Mouse (Mus musculus): Measurements from ENCODE around the gene Pip4k2b. TPM values are rescaled to one million over a fixed set of nuclear protein-coding genes. Genes with fewer than 3 reads are reported as not detected.
A peak's percentile ranks its signal among the peaks of the same experiment; 100 is the strongest.
"Not testable (repeated sequence)": the region's sequence is repeated elsewhere in the genome, so short reads cannot be mapped to it uniquely, and the experiment has no call there.

Gene Pip4k2b
- polyA plus RNA-seq, 1 experiment from 2014 or later = 3.2 TPM

- WGBS = 12% methylated on average over 13 of the region's 13 CpGs
- Histone ChIP-seq H3K36me3 (peaks cover 39% of the 10 kb centered on the region), H3K4me2 (replicated peaks) (peak overlapping the region; percentile 77), H3K9ac (no peak overlapping the region), H3K27me3 (replicated peaks) (no peaks in the 10 kb centered on the region), H3K27ac (no peak overlapping the region), H3K4me3 (peak overlapping the region; percentile 82), H3K9me3 (no peaks in the 10 kb centered on the region), H3K4me1 (peaks cover 17% of the 10 kb centered on the region)
- ATAC-seq (ENCODE audit: low FRiP score, low read depth) = peak; percentile 16; the same call in 1 of the 2 replicates
Measured at GRCm38 (mm10) chr11:97745331-97745721, 822 bp upstream of the Pip4k2b start.

- ATAC-seq (ENCODE audit: low FRiP score, low read depth) = peak; percentile 96
- Histone ChIP-seq H3K4me1 (peaks cover 17% of the 10 kb centered on the region), H3K36me3 (peaks cover 34% of the 10 kb centered on the region), H3K9ac (peak overlapping the region; percentile 83), H3K27ac (peak overlapping the region; percentile 83), H3K27me3 (replicated peaks) (no peaks in the 10 kb centered on the region), H3K9me3 (no peaks in the 10 kb centered on the region), H3K4me2 (replicated peaks) (peak overlapping the region; percentile 77), H3K4me3 (peak overlapping the region; percentile 82)
- whole genome bisulfite sequencing = 1% methylated on average over 42 of the region's 57 CpGs
Measured at GRCm38 (mm10) chr11:97744718-97745330, 320 bp upstream of the Pip4k2b start.

DNA sequence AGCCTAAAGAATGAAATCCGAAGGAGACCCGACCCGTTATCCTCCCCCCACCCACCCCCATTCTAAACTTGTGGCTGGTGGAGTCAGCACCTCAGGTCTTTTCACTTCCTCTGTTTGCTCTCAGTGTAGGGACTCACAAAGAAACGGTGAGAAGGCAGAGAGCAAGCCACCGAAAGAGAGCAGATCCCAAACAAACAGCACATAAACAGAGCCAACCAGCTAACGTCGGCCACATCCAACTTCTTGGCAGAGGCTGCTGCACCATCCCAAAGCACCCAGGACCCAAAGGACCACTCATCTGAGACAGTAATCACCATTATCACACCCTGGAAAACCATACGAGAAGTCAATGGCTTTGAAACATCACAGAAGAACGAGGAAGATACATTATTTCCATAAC, 1.1 kb downstream of the Pip4k2b start:
- ATAC-seq (ENCODE audit: low FRiP score, low read depth) = no peak
- Histone ChIP-seq H3K4me3 (peak overlapping the region; percentile 82), H3K4me2 (replicated peaks) (peak overlapping the region; percentile 77), H3K4me1 (peaks cover 17% of the 10 kb centered on the region), H3K27ac (no peak overlapping the region), H3K9me3 (no peaks in the 10 kb centered on the region), H3K36me3 (peaks cover 23% of the 10 kb centered on the region), H3K27me3 (replicated peaks) (no peaks in the 10 kb centered on the region), H3K9ac (peak overlapping the region; percentile 83)
- WGBS = 48% methylated on average over 9 of the region's 9 CpGs

- no peak overlapping the region for H3K27ac ChIP-seq
- ATAC-seq (ENCODE audit: low FRiP score, low read depth) = no peak
- peaks cover 17% of the 10 kb centered on the region for H3K4me1 ChIP-seq
- no peak overlapping the region for H3K9ac ChIP-seq
- H3K27me3 ChIP-seq (replicated peaks) = no peaks in the 10 kb centered on the region
- no peak overlapping the region for H3K4me3 ChIP-seq
- no peaks in the 10 kb centered on the region for H3K9me3 ChIP-seq
- H3K4me2 ChIP-seq (replicated peaks) = peak overlapping the region; percentile 77
- peaks cover 14% of the 10 kb centered on the region for H3K36me3 ChIP-seq
- 87% methylated on average over 9 of the region's 9 CpGs for WGBS
Measured at GRCm38 (mm10) chr11:97742591-97742990, 1.9 kb downstream of the Pip4k2b start.

GRCm38 (mm10) chr11:97742157-97742556, 2.3 kb downstream of the Pip4k2b start:
- no peak for ATAC-seq (ENCODE audit: low FRiP score, low read depth)
- peak overlapping the region; percentile 77; the same call in 1 of the 2 replicates for H3K4me2 ChIP-seq (replicated peaks)
- peaks cover 11% of the 10 kb centered on the region for H3K36me3 ChIP-seq
- no peak overlapping the region for H3K4me3 ChIP-seq
- 90% methylated on average over 5 of the region's 5 CpGs for WGBS
- H3K4me1 ChIP-seq = peaks cover 17% of the 10 kb centered on the region
- no peaks in the 10 kb centered on the region for H3K9me3 ChIP-seq
- no peak overlapping the region for H3K9ac ChIP-seq
- H3K27ac ChIP-seq = no peak overlapping the region
- no peaks in the 10 kb centered on the region for H3K27me3 ChIP-seq (replicated peaks)

DNA sequence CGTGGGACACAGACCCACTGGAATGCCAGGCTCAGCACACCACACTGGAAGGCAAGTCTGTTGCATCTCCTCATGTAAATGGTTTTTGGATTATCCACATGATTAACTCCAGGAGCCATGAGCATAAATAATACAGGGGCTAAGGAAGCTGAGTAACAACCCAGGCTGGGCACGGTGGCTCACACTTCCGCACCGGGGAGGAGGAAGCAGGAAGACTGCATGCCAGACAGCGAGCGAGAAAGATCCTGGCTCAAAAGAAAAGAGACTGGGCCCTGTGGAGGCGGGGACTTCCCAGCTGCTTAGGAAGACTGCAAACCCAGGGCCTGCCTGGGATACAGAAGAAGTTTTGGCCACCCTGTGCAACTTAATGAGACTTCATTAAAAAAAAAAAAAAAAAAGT, 4.3 kb downstream of the Pip4k2b start:
- no peak overlapping the region for H3K4me2 ChIP-seq (replicated peaks)
- no peak overlapping the region for H3K27ac ChIP-seq
- H3K4me1 ChIP-seq = peaks cover 17% of the 10 kb centered on the region
- H3K4me3 ChIP-seq = no peak overlapping the region
- H3K36me3 ChIP-seq = no peaks in the 10 kb centered on the region
- H3K9me3 ChIP-seq = no peaks in the 10 kb centered on the region
- no peaks in the 10 kb centered on the region for H3K27me3 ChIP-seq (replicated peaks)
- H3K9ac ChIP-seq = no peak overlapping the region
- ATAC-seq (ENCODE audit: low FRiP score, low read depth) = no peak
- WGBS = 56% methylated on average over 7 of the region's 7 CpGs

DNA sequence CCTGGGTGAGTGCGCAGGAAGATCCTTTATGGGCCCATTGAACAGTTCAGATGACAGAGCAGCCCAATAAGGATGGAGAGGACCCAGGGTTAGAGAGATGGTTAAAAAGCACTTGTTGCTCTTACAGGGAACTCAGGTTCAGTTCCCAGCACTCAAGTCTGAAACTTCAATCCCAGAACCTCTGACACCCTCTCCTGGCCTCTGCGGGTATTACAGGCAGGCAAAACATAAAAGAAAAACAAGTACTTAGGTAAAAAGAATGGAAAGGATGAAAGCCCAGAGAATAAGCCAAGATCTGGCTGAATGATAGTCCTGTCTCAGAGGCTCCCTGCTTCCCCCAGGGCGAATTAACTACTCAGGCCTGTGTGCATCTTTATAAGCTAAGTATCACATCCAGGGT, 5.3 kb downstream of the Pip4k2b start:
- Histone ChIP-seq H3K27ac (no peak overlapping the region), H3K9ac (no peak overlapping the region), H3K4me3 (no peak overlapping the region), H3K27me3 (replicated peaks) (no peaks in the 10 kb centered on the region), H3K4me2 (replicated peaks) (no peak overlapping the region), H3K4me1 (peaks cover 17% of the 10 kb centered on the region), H3K36me3 (no peaks in the 10 kb centered on the region), H3K9me3 (no peaks in the 10 kb centered on the region)
- 84% methylated on average over 3 of the region's 3 CpGs for WGBS
- no peak for ATAC-seq (ENCODE audit: low FRiP score, low read depth)

DNA sequence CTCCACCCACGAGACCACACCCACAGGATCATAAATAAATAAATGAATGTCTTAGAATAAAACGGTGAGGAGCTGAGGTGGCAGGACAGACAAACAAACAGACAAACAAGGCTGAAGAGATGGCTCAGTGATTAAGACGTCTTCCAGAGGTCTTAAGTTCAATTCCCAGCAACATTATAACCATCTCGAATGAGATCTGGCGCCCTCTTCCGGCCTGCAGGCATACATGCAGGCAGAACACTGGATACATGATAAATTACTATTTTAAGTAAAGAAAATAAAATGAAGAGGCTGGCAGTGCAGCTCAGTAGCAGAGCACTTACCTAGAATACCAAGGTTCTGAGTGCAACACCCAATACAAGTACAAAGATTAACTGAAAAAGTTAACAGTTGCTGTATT, 5.8 kb downstream of the Pip4k2b start:
- no peak for ATAC-seq (ENCODE audit: low FRiP score, low read depth)
- 64% methylated on average over 6 of the region's 6 CpGs for WGBS
- H3K9ac ChIP-seq = no peak overlapping the region
- no peaks in the 10 kb centered on the region for H3K36me3 ChIP-seq
- no peaks in the 10 kb centered on the region for H3K27me3 ChIP-seq (replicated peaks)
- H3K9me3 ChIP-seq = no peaks in the 10 kb centered on the region
- H3K4me2 ChIP-seq (replicated peaks) = no peak overlapping the region
- no peak overlapping the region for H3K27ac ChIP-seq
- peaks cover 17% of the 10 kb centered on the region for H3K4me1 ChIP-seq
- no peak overlapping the region for H3K4me3 ChIP-seq

GRCm38 (mm10) chr11:97737600-97737999, 6.9 kb downstream of the Pip4k2b start:
- H3K4me2 ChIP-seq (replicated peaks) = no peak overlapping the region
- H3K36me3 ChIP-seq = no peaks in the 10 kb centered on the region; the same call in 1 of the 2 replicates
- no peak for ATAC-seq (ENCODE audit: low FRiP score, low read depth)
- no peaks in the 10 kb centered on the region for H3K9me3 ChIP-seq
- H3K4me3 ChIP-seq = no peak overlapping the region
- H3K9ac ChIP-seq = no peak overlapping the region
- 87% methylated on average over 4 of the region's 4 CpGs for WGBS
- H3K27me3 ChIP-seq (replicated peaks) = no peaks in the 10 kb centered on the region
- no peak overlapping the region for H3K27ac ChIP-seq
- peaks cover 6% of the 10 kb centered on the region for H3K4me1 ChIP-seq

- 91% methylated on average over 5 of the region's 5 CpGs for WGBS
- Histone ChIP-seq H3K9ac (no peak overlapping the region), H3K4me3 (no peak overlapping the region), H3K4me1 (no peaks in the 10 kb centered on the region), H3K27me3 (replicated peaks) (no peaks in the 10 kb centered on the region), H3K27ac (no peak overlapping the region), H3K36me3 (peaks cover 9% of the 10 kb centered on the region), H3K9me3 (no peaks in the 10 kb centered on the region), H3K4me2 (replicated peaks) (no peak overlapping the region)
- ATAC-seq (ENCODE audit: low FRiP score, low read depth) = no peak
Measured at GRCm38 (mm10) chr11:97736645-97737044, 7.9 kb downstream of the Pip4k2b start.

GRCm38 (mm10) chr11:97734810-97735209, 9.7 kb downstream of the Pip4k2b start:
- H3K36me3 ChIP-seq = peaks cover 20% of the 10 kb centered on the region
- WGBS = 89% methylated on average over 5 of the region's 5 CpGs
- H3K27me3 ChIP-seq (replicated peaks); H3K4me2 ChIP-seq (replicated peaks); H3K4me1 ChIP-seq; H3K27ac ChIP-seq; H3K4me3 ChIP-seq; H3K9me3 ChIP-seq; ATAC-seq (ENCODE audit: low FRiP score, low read depth); H3K9ac ChIP-seq: not testable (repeated sequence)

- Histone ChIP-seq H3K27me3 (replicated peaks) (no peaks in the 10 kb centered on the region), H3K36me3 (peaks cover 31% of the 10 kb centered on the region), H3K4me1 (no peaks in the 10 kb centered on the region), H3K4me2 (replicated peaks) (no peak overlapping the region), H3K27ac (no peak overlapping the region), H3K9ac (no peak overlapping the region), H3K9me3 (no peaks in the 10 kb centered on the region), H3K4me3 (no peak overlapping the region)
- WGBS = 53% methylated on average over 10 of the region's 10 CpGs
- no peak for ATAC-seq (ENCODE audit: low FRiP score, low read depth)
Measured at GRCm38 (mm10) chr11:97733689-97734088, 10.8 kb downstream of the Pip4k2b start.

DNA sequence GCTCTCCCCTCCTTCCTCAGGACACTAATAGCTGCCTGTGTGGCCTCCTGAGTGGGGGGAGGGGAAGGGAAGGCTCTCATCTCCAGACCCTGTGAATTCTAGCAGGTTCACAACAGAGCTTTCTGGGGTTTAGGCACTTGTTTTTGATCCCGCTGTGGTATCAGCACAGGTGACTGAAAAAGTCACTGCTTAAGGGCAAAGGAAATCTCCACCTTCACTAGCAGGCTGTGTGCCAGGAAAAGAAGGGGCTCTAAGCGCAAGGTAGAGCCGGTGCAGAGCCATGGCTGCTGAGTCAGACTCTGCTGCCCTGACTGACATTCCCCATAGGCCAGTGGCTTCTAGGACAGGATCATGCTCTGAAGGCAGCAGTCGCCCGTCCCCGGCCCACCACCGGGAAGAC, 15.8 kb downstream of the Pip4k2b start:
- WGBS = 86% methylated on average over 7 of the region's 7 CpGs
- no peaks in the 10 kb centered on the region for H3K9me3 ChIP-seq
- H3K27ac ChIP-seq = no peak overlapping the region
- H3K4me2 ChIP-seq (replicated peaks) = no peak overlapping the region
- ATAC-seq (ENCODE audit: low FRiP score, low read depth) = no peak
- peaks cover 80% of the 10 kb centered on the region for H3K36me3 ChIP-seq
- H3K4me1 ChIP-seq = no peaks in the 10 kb centered on the region
- H3K9ac ChIP-seq = no peak overlapping the region
- no peak overlapping the region for H3K4me3 ChIP-seq
- H3K27me3 ChIP-seq (replicated peaks) = no peaks in the 10 kb centered on the region

Measured in neural tube, embryonic 12.5 days (tissue).